Mouse (Mus musculus) G1E (cell line): Measurements from ENCODE around the gene Sugt1.

Experiments
- CTCF ChIP-seq: IDR thresholded peaks from 2 replicates; pipeline ENCODE4 v1.5.1; 2012; ENCODE audit warnings: low read depth, low read length, inconsistent platforms, mixed read lengths
- GATA1 ChIP-seq: IDR thresholded peaks from 2 replicates; pipeline ENCODE4 v1.6.1; 2012; ENCODE audit warnings: borderline replicate concordance, low read length, inconsistent platforms, mixed read lengths
- GATA2 ChIP-seq: IDR thresholded peaks from 2 replicates; pipeline ENCODE4 v1.6.1; 2012; ENCODE audit warnings: low read depth, low read length, inconsistent platforms, borderline replicate concordance
- POLR2AphosphoS5 ChIP-seq: IDR thresholded peaks from 2 replicates; pipeline ENCODE4 v1.6.1; 2012; ENCODE audit warnings: low read depth, low read length, inconsistent platforms; ENCODE audit not compliant: insufficient replicate concordance

- TF ChIP-seq CTCF (no peak), POLR2AphosphoS5 (no peak), GATA2 (no peak), GATA1 (no peak)
Measured at GRCm38 (mm10) chr14:79590916-79591315, 3.4 kb downstream of the Sugt1 start.
